Mouse (Mus musculus) kidney, adult 11 months (tissue): Measurements from ENCODE around the gene Rdh16f1.
"Not testable (repeated sequence)": the region's sequence is repeated elsewhere in the genome, so short reads cannot be mapped to it uniquely, and the experiment has no call there.

Experiments
- DNase-seq: peaks from one replicate; pipeline ENCODE4 v3.0.0; 2022

Rdh16f1 gene

DNA sequence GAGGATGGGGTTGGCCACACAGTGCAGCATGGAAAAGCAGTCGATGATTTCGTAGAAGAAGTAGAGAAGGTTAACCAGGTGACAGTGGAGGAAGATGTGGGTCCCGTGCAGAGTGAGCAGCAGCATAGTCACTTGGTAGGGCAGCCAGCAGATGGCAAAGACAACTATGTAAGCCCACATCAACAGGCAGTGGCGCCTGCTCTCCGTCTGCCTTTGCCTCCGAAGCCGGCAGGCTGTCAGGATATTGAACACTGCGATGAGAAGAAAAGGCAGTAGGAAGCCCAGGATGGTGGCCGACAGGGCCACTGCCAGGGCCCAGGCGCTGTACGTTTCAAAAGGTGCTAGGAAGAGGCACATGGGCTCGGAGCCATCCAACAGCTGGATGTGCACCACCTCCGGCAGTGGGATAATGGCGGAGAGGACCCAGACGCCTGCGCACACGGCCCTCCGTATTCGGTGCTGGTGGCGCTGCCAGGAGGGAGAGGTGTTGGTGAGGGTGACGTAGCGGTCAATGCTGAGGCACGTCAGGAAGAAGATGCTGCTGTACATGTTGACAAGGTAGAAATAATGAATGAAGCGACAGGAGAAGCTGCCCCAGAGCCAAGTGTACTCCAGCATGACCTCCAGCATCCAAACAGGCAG is 9.3 kb upstream of the Rdh16f1 start:
- no peak for DNase-seq

- DNase-seq, result peak; percentile 49
These were observed 8.0 kb upstream of the Rdh16f1 start, which contains the start of gene Gpr182 for GRCm38 (mm10) chr10:127751548-127751947. TSS of gene Gpr182 (minus strand) at chr10:127751732.

- DNase-seq, result peak; percentile 29
These were observed 4.9 kb upstream of the Rdh16f1 start for GRCm38 (mm10) chr10:127754566-127755166.

GRCm38 (mm10) chr10:127755246-127755645 is 4.3 kb upstream of the Rdh16f1 start:
- DNase-seq, result peak; percentile 7

DNA sequence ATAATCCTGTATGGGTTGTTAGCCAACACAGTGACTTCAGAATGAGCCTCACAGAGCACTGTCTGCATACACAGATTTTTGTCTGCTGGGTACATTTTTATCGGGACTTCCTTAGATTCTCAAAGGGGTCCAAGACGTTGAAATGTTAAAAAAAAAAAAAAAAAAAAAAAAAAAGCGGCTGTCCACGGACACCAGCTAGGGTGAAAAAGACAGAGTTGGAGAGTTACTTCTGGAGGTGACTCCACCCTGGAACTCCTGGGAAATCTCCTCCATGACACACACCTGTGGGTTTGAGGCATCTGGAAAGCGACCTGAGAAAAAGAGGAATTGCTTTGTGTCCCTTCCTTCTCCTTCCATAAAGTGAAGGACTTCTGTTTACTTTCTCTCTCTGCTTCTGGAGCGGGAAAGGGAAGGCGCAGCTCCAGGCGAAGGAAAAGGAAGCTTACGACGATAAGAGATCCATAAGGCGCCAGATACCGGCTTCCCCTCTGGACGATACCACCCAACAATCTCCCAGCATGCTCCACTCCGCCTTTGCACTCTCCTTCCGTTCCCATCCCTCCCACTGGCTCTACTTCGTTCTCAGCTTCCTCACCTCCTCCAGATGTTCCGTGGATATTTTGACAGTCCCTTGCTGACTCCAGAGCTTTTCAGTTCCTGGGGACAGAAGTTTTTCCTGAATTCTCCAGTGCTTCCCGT is 3.7 kb upstream of the Rdh16f1 start:
- DNase-seq, result peak; percentile 8

DNA sequence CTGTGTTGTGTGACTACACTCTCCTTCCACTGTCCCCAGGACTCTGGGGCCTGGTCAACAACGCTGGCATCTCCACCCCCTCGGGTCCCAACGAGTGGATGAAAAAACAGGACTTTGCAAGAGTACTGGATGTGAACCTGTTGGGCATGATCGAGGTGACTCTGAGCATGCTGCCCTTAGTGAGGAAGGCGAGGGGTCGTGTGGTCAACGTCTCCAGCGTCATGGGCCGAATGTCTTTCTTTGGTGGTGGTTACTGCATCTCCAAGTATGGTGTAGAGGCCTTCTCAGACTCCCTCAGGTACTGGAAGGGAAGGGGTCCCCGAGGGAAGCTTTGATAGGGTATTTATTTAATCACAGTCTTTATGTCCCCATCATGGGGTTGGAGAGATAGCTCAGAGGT is 3.3 kb downstream of the Rdh16f1 start:
- peak; percentile 2 for DNase-seq

GRCm38 (mm10) chr10:127763914-127764680 is 4.5 kb downstream of the Rdh16f1 start:
- peak; percentile 87 for DNase-seq

DNA sequence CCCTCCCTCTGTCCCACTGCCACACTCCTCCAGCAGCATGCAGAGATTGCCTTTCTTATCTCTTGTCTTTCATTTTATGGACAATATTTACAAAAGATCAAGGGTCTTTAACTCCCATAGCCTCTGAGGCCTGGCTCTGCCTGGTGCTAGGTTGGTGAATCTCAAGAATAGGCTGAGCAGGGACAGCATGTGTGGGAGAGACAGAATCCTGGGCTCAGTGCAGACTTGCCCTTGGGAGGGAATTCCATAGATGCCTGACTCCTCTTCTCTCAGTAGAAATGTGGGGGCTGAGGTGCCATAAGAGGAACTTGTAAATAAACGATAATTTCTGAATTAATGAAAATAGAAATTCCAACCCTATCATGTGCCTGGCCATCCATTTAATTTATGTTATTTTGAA is 7.0 kb downstream of the Rdh16f1 start:
- peak; percentile 1 for DNase-seq

GRCm38 (mm10) chr10:127776011-127776410 is 16.4 kb downstream of the Rdh16f1 start, which contains the start of gene Rdh9:
TSS of gene Rdh9 (plus strand) at chr10:127776386.
- DNase-seq, result peak; percentile 3

DNA sequence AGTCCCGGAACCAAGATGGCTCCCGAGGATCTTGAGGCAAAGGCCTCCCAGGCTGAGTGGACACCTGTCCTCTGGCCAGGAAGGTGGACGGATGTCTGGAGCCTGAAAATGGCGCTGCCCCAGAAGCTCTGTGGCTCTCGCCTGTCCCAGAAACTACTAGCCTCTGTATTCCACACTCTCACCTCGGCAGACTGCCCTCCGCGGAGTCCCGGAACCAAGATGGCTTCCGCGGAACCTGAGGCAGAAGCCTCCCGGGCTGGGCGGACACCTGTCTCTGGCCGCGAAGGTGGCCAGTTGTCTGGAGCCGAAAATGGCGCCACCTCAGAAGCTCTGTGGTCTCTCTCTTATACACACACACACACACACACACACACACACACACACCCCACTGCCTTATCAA is 22.7 kb downstream of the Rdh16f1 start:
- peak; percentile 1 for DNase-seq

- DNase-seq, result peak; percentile 2
These were observed 25.8 kb downstream of the Rdh16f1 start for GRCm38 (mm10) chr10:127785411-127785810.

- DNase-seq, result peak; percentile 85
These were observed 39.7 kb downstream of the Rdh16f1 start for GRCm38 (mm10) chr10:127799295-127799694.

DNA sequence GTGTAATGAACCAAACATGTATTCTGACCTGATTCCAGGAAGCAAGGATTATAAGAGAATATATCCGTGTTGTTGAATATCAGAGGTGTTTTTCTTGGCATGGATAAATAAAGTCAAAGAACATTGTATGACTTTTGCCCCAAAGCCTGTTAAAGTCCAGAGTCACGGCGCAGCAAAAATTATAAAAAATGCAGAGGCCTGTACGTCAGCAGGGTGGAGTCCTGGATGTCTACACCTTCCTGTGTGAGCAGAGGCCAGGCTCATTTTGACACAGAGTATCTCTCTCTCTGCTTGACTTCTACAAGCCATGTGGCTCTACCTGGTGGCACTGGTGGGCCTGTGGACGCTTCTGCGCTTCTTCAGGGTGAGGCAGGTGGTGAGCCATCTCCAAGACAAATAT is 41.3 kb downstream of the Rdh16f1 start, which contains the start of gene Rdh16:
TSS of gene Rdh16 (plus strand) at position 262 of the 400 bp plus-strand sequence.
- peak; percentile 73 for DNase-seq

- peak; percentile 14 for DNase-seq
These were observed 42.0 kb downstream of the Rdh16f1 start for GRCm38 (mm10) chr10:127801612-127802011.

DNA sequence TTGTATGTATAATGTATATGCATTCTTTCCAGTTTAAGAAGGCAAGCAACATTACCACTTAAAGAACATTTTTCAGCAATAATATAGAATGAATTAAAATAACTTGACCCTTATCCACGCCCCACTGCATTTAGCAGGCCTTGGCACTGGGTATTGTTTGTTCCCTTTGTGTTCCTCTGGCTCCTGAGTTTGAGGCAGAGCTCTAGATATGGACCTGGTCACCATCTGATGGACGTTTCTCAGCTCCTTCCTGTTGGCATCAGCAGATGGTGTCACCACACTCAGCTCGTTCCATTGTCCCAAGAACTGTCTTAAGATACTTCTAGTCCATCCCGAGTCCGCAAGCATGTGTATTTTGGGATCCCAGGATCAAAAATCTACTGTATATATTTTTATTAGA is 42.6 kb downstream of the Rdh16f1 start:
- DNase-seq, result peak; percentile 1

GRCm38 (mm10) chr10:127804416-127804815 is 44.8 kb downstream of the Rdh16f1 start:
- DNase-seq, result peak; percentile 49

GRCm38 (mm10) chr10:127815888-127816287 is 56.3 kb downstream of the Rdh16f1 start:
- DNase-seq, result peak; percentile 49

DNA sequence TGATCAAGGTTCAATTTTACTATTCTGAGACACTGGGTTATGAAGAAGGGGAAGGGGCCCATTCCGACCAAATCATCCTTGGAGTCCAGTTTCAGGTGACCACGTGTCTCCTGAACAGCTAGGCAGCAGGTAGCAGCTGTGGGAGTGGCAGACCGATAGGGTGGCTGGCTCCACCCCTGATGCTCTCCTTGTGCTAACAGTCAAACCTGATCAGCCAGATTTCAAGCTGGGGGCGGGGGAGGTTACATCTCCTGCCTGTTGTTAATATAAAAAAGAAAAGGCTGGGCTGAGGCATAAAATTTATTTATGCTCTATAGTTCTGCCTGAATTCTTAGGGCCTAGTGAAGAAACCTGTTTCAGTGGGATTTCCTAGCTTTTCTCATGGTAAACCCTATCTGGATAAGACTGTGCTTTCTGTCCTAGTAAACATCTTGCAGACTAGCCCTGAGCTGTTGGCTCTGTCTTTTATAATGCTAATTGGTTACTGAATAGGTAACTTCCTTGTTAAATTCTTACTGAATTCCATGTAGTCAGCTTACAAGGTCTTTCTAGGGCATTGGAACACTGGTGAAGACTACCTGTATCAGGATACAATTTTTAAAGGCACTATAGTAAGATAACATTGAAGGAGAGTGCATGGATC is 57.8 kb downstream of the Rdh16f1 start:
- peak; percentile 44 for DNase-seq

DNA sequence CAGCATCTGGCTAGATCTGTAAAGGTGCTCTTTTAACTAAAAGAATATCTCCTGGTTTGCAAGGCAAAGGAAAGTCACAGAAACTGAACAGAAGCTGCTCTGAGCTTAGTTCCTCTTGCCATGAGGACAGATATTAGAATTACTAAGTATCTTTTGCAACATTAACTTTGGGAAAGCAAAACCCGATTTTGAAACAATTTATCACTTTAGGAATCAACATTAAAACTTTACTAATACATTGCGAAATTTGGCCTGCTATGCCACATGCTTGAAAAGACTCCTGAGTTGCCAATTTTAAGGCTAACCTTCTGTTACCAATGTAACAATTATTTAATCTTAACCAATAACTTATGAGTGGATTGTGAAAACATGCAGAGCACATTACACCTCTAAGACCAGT is 62.2 kb downstream of the Rdh16f1 start:
- not testable (repeated sequence) for DNase-seq

DNA sequence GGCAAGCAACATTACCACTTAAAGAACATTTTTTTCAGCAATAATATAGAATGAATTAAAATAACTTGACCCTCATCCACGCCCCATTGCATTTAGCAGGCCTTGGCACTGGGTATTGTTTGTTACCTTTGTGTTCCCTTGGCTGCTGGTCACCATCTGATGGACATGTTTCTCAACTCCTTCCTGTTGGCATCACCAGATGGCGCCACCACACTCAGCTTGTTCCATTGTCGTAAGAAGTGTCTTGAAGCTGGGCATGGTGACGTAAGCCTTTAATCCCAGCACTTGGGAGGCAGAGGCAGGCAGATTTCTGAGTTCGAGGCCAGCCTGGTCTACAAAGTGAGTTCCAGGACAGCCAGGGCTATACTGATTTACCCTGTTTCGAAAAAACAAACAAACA is 65.8 kb downstream of the Rdh16f1 start:
- DNase-seq, result peak; percentile 33

GRCm38 (mm10) chr10:127829121-127829520 is 69.5 kb downstream of the Rdh16f1 start:
- DNase-seq, result no peak

DNA sequence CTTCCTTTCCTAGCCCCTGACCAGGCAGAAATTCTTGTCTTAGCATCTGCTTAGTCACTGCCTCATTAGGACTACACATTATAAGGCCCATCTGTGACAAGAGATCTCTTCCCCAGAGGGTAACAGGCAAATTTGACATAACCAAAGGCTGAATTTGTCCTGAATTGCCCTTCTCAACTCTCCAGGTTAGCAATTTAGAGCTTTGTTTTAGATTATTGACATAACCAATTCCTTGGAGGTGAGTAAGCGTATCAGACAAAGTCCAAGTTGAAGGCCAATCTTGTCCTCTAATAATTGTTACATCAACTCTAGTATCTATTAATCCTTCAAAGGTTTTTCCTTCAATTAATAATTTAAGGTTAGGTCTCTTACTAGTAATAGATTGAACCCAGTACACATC is 74.6 kb downstream of the Rdh16f1 start:
- DNase-seq, result peak; percentile 20

DNA sequence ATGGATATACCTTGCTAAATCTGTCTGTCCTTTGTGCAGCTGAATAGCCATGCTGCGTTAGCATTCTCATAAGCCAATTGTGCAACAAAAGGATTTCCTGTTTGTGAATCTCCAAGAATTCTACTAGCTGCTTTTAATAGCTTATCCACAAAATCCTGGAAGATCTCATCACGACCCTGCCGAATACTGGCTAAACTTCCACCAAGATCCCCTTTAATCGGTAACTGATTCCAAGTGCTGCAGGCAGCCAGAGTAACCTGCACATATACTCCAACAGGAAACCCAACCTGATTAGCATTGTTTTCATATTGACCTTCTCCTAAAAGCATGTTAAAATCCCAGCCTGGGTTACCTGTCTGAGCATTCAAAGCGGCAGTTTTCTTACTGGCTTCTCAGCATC is 75.7 kb downstream of the Rdh16f1 start:
- peak; percentile 78 for DNase-seq
